Mouse (Mus musculus) midbrain, embryonic 15.5 days (tissue): ENCODE data around the gene Ccdc12. TPM values are rescaled to one million over a fixed set of nuclear protein-coding genes. Genes with fewer than 3 reads are reported as not detected.
A peak's percentile ranks its signal among the peaks of the same experiment; 100 is the strongest.

Source experiments
- ATAC-seq: fragments of 200-750 bp; cut with Nextera tagmentation; replicated peaks from 2 replicates; pipeline ENCODE4 v1.8.0; 2017; ENCODE audit warnings: moderate TSS enrichment
- H3K27ac ChIP-seq: fragments of 300-500 bp; sonication (generic); 2 replicates; pipeline ENCODE4 v1.5.1; 2015; ENCODE audit warnings: mild to moderate bottlenecking, inconsistent platforms
- H3K27me3 ChIP-seq: fragments of 300-500 bp; sonication (generic); replicated peaks from 2 replicates; pipeline ENCODE4 v1.6.1; 2015; ENCODE audit warnings: inconsistent platforms
- H3K36me3 ChIP-seq: fragments of 300-500 bp; sonication (generic); replicated peaks from 2 replicates; pipeline ENCODE4 v1.6.1; 2015; ENCODE audit warnings: inconsistent platforms
- H3K4me1 ChIP-seq: fragments of 300-500 bp; sonication (generic); 2 replicates; pipeline ENCODE4 v1.6.1; 2015; ENCODE audit warnings: inconsistent platforms
- H3K4me2 ChIP-seq: fragments of 300-500 bp; sonication (generic); 2 replicates; pipeline ENCODE4 v1.6.1; 2015; ENCODE audit warnings: inconsistent platforms, mild to moderate bottlenecking, moderate library complexity
- H3K4me3 ChIP-seq: fragments of 300-500 bp; sonication (generic); 2 replicates; pipeline ENCODE4 v1.5.1; 2015; ENCODE audit warnings: mild to moderate bottlenecking, inconsistent platforms
- H3K9ac ChIP-seq: fragments of 300-500 bp; sonication (generic); 2 replicates; pipeline ENCODE4 v1.6.1; 2015; ENCODE audit warnings: mild to moderate bottlenecking, inconsistent platforms
- H3K9me3 ChIP-seq: fragments of 300-500 bp; sonication (generic); 2 replicates; pipeline ENCODE4 v1.6.1; 2016; ENCODE audit warnings: inconsistent platforms
- WGBS: fragments of 180-500 bp; shearing (Covaris S2); methylation state at CpG from one replicate; pipeline ENCODE4 v1.1.7; 2015; ENCODE audit warnings: mixed read lengths; 5-methylcytosine and 5-hydroxymethylcytosine counted together
- polyA plus RNA-seq: library from polyadenylated mRNA; unstranded; fragments of >200 nt; fragmentation: Nextera tagmentation; extraction: Ambion mirVana; gene quantifications from 2 replicates; pipeline ENCODE4 v1.2.1, GENCODE M21; 2015

The Ccdc12 gene
- polyA plus RNA-seq, 1 experiment from 2014 or later: 115 TPM

- Histone ChIP-seq H3K4me3 (no peak overlapping the region), H3K36me3 (no peaks in the 10 kb centered on the region), H3K9me3 (no peaks in the 10 kb centered on the region), H3K9ac (no peak overlapping the region), H3K27me3 (no peaks in the 10 kb centered on the region), H3K4me2 (no peak overlapping the region), H3K27ac (peak overlapping the region; percentile 60), H3K4me1 (peaks cover 36% of the 10 kb centered on the region)
- peak; percentile 13; the same call in 1 of the 2 replicates for ATAC-seq
- WGBS: 49% methylated on average over 4 of the region's 4 CpGs
Observed at GRCm38 (mm10) chr9:110683574-110684099, 27.3 kb downstream of the Ccdc12 start.

- Histone ChIP-seq H3K4me3 (no peak overlapping the region), H3K36me3 (no peaks in the 10 kb centered on the region), H3K27me3 (no peaks in the 10 kb centered on the region), H3K4me1 (peaks cover 36% of the 10 kb centered on the region), H3K27ac (peak overlapping the region; percentile 60), H3K9me3 (no peaks in the 10 kb centered on the region), H3K4me2 (no peak overlapping the region), H3K9ac (peak overlapping the region; percentile 2; the same call in 1 of the 2 replicates)
- ATAC-seq: peak; percentile 49
- 44% methylated on average over 6 of the region's 6 CpGs for WGBS
Observed at GRCm38 (mm10) chr9:110684100-110684831, 28.0 kb downstream of the Ccdc12 start.

GRCm38 (mm10) chr9:110685187-110685586 lies 28.9 kb downstream of the Ccdc12 start:
- H3K36me3 ChIP-seq: no peaks in the 10 kb centered on the region
- no peak overlapping the region for H3K4me2 ChIP-seq
- no peak overlapping the region for H3K4me3 ChIP-seq
- no peak overlapping the region for H3K27ac ChIP-seq
- 76% methylated on average over 8 of the region's 8 CpGs for WGBS
- ATAC-seq: no peak
- H3K9ac ChIP-seq: no peak overlapping the region
- no peaks in the 10 kb centered on the region for H3K27me3 ChIP-seq
- no peaks in the 10 kb centered on the region for H3K9me3 ChIP-seq
- peaks cover 36% of the 10 kb centered on the region for H3K4me1 ChIP-seq

GRCm38 (mm10) chr9:110685591-110685990 lies 29.3 kb downstream of the Ccdc12 start:
- H3K9me3 ChIP-seq: no peaks in the 10 kb centered on the region
- H3K27me3 ChIP-seq: no peaks in the 10 kb centered on the region
- no peak overlapping the region for H3K27ac ChIP-seq
- WGBS: 75% methylated on average over 5 of the region's 5 CpGs
- ATAC-seq: no peak
- no peak overlapping the region for H3K9ac ChIP-seq
- H3K36me3 ChIP-seq: no peaks in the 10 kb centered on the region
- peaks cover 36% of the 10 kb centered on the region for H3K4me1 ChIP-seq
- no peak overlapping the region for H3K4me2 ChIP-seq
- no peak overlapping the region for H3K4me3 ChIP-seq

GRCm38 (mm10) chr9:110686472-110686871 lies 30.2 kb downstream of the Ccdc12 start:
- no peak overlapping the region for H3K4me3 ChIP-seq
- WGBS: 52% methylated on average over 3 of the region's 3 CpGs
- no peak overlapping the region for H3K4me2 ChIP-seq
- no peaks in the 10 kb centered on the region for H3K9me3 ChIP-seq
- no peaks in the 10 kb centered on the region for H3K36me3 ChIP-seq
- H3K4me1 ChIP-seq: peaks cover 36% of the 10 kb centered on the region
- no peak overlapping the region for H3K27ac ChIP-seq
- no peak overlapping the region for H3K9ac ChIP-seq
- ATAC-seq: no peak
- H3K27me3 ChIP-seq: no peaks in the 10 kb centered on the region

GRCm38 (mm10) chr9:110687061-110687460 lies 30.8 kb downstream of the Ccdc12 start:
- Histone ChIP-seq H3K36me3 (no peaks in the 10 kb centered on the region), H3K4me2 (no peak overlapping the region), H3K9ac (no peak overlapping the region), H3K4me1 (peaks cover 33% of the 10 kb centered on the region), H3K27me3 (no peaks in the 10 kb centered on the region), H3K9me3 (no peaks in the 10 kb centered on the region), H3K27ac (no peak overlapping the region), H3K4me3 (no peak overlapping the region)
- no peak for ATAC-seq
- WGBS: 73% methylated on average over 5 of the region's 5 CpGs

GRCm38 (mm10) chr9:110687846-110688245 lies 31.5 kb downstream of the Ccdc12 start:
- Histone ChIP-seq H3K4me3 (no peak overlapping the region), H3K4me1 (peaks cover 29% of the 10 kb centered on the region), H3K9me3 (no peaks in the 10 kb centered on the region), H3K4me2 (no peak overlapping the region), H3K9ac (no peak overlapping the region), H3K36me3 (no peaks in the 10 kb centered on the region), H3K27ac (no peak overlapping the region), H3K27me3 (no peaks in the 10 kb centered on the region)
- WGBS: 93% methylated on average over 2 of the region's 2 CpGs
- no peak for ATAC-seq

- no peak overlapping the region for H3K9ac ChIP-seq
- no peak overlapping the region for H3K27ac ChIP-seq
- H3K9me3 ChIP-seq: no peaks in the 10 kb centered on the region
- no peak for ATAC-seq
- H3K27me3 ChIP-seq: no peaks in the 10 kb centered on the region
- no peak overlapping the region for H3K4me3 ChIP-seq
- peaks cover 15% of the 10 kb centered on the region for H3K4me1 ChIP-seq
- H3K36me3 ChIP-seq: no peaks in the 10 kb centered on the region
- 91% methylated on average over 8 of the region's 8 CpGs for WGBS
- H3K4me2 ChIP-seq: no peak overlapping the region
Observed at GRCm38 (mm10) chr9:110689261-110689779, 33.0 kb downstream of the Ccdc12 start.

- no peaks in the 10 kb centered on the region for H3K9me3 ChIP-seq
- no peak overlapping the region for H3K9ac ChIP-seq
- WGBS: 93% methylated on average over 4 of the region's 4 CpGs
- H3K4me2 ChIP-seq: no peak overlapping the region
- no peaks in the 10 kb centered on the region for H3K4me1 ChIP-seq
- no peak for ATAC-seq
- no peaks in the 10 kb centered on the region for H3K36me3 ChIP-seq
- no peak overlapping the region for H3K4me3 ChIP-seq
- no peaks in the 10 kb centered on the region for H3K27me3 ChIP-seq
- H3K27ac ChIP-seq: no peak overlapping the region
Observed at GRCm38 (mm10) chr9:110695165-110695755, 39.0 kb downstream of the Ccdc12 start.

- 91% methylated on average over 5 of the region's 5 CpGs for WGBS
- H3K4me2 ChIP-seq: no peak overlapping the region
- no peaks in the 10 kb centered on the region for H3K27me3 ChIP-seq
- no peak for ATAC-seq
- no peaks in the 10 kb centered on the region for H3K36me3 ChIP-seq
- no peak overlapping the region for H3K9ac ChIP-seq
- H3K27ac ChIP-seq: no peak overlapping the region
- H3K4me3 ChIP-seq: no peak overlapping the region
- no peaks in the 10 kb centered on the region for H3K9me3 ChIP-seq
- no peaks in the 10 kb centered on the region for H3K4me1 ChIP-seq
Observed at GRCm38 (mm10) chr9:110696427-110696826, 40.1 kb downstream of the Ccdc12 start.

- 88% methylated on average over 3 of the region's 3 CpGs for WGBS
- Histone ChIP-seq H3K9ac (no peak overlapping the region), H3K4me1 (no peaks in the 10 kb centered on the region), H3K36me3 (no peaks in the 10 kb centered on the region), H3K27me3 (no peaks in the 10 kb centered on the region), H3K9me3 (no peaks in the 10 kb centered on the region), H3K4me3 (no peak overlapping the region), H3K4me2 (no peak overlapping the region), H3K27ac (no peak overlapping the region)
- no peak for ATAC-seq
Observed at GRCm38 (mm10) chr9:110697465-110697864, 41.2 kb downstream of the Ccdc12 start.

- H3K4me3 ChIP-seq: no peak overlapping the region
- H3K4me1 ChIP-seq: no peaks in the 10 kb centered on the region
- no peak overlapping the region for H3K27ac ChIP-seq
- no peaks in the 10 kb centered on the region for H3K27me3 ChIP-seq
- 94% methylated on average over 3 of the region's 3 CpGs for WGBS
- no peak overlapping the region for H3K4me2 ChIP-seq
- no peak overlapping the region for H3K9ac ChIP-seq
- no peaks in the 10 kb centered on the region for H3K36me3 ChIP-seq
- no peak for ATAC-seq
- no peaks in the 10 kb centered on the region for H3K9me3 ChIP-seq
Observed at GRCm38 (mm10) chr9:110699574-110699973, 43.3 kb downstream of the Ccdc12 start.
